Mouse (Mus musculus) liver, adult 2 months (tissue): ENCODE measurements around the gene Babam2. TPM values are rescaled to one million over a fixed set of nuclear protein-coding genes. Genes with fewer than 3 reads are reported as not detected.
A peak's percentile ranks its signal among the peaks of the same experiment; 100 is the strongest.

Experiments used
- DNase-seq: peaks from one replicate; pipeline ENCODE4 v3.0.0-alpha.2; 2011; ENCODE audit warnings: low read depth, low spot score; ENCODE audit errors: extremely low read depth
- H3K27ac ChIP-seq: fragments of 200-500 bp; replicated peaks from 2 replicates; pipeline ENCODE4 v1.5.1; 2012; ENCODE audit warnings: low read depth, mild to moderate bottlenecking, control low read depth, inconsistent platforms, low read length; ENCODE audit not compliant: insufficient read depth
- H3K27me3 ChIP-seq: fragments of 200-500 bp; 2 replicates; pipeline ENCODE4 v1.6.1; 2012; ENCODE audit warnings: mild to moderate bottlenecking, moderate library complexity, low read length, inconsistent platforms; ENCODE audit not compliant: control insufficient read depth, insufficient read depth
- H3K36me3 ChIP-seq: fragments of 200-500 bp; 2 replicates; pipeline ENCODE4 v1.6.1; 2012; ENCODE audit warnings: low read length, inconsistent platforms; ENCODE audit not compliant: control insufficient read depth, insufficient read depth
- H3K4me1 ChIP-seq: fragments of 200-500 bp; 2 replicates; pipeline ENCODE4 v1.6.1; 2011; ENCODE audit warnings: low read length; ENCODE audit not compliant: control insufficient read depth, insufficient read depth
- H3K4me3 ChIP-seq: fragments of 200-500 bp; 2 replicates; pipeline ENCODE4 v1.5.1; 2011; ENCODE audit warnings: low read depth, mild to moderate bottlenecking, control low read depth, low read length, moderate library complexity; ENCODE audit not compliant: insufficient read depth
- H3K79me2 ChIP-seq: fragments of 200-500 bp; 2 replicates; pipeline ENCODE4 v1.6.1; 2012; ENCODE audit warnings: inconsistent platforms, mild to moderate bottlenecking, low read length, moderate library complexity; ENCODE audit not compliant: control insufficient read depth, insufficient read depth
- H3K9ac ChIP-seq: fragments of 200-500 bp; 2 replicates; pipeline ENCODE4 v1.6.1; 2012; ENCODE audit warnings: low read depth, mild to moderate bottlenecking, control low read depth, inconsistent platforms, low read length
- CTCF ChIP-seq: fragments of 200-500 bp; IDR thresholded peaks from 2 replicates; pipeline ENCODE4 v1.5.1; 2011; ENCODE audit warnings: low read depth, low read length, control low read depth
- POLR2A ChIP-seq: fragments of 200-500 bp; IDR thresholded peaks from 2 replicates; pipeline ENCODE4 v1.6.1; 2011; ENCODE audit warnings: low read length, control low read depth; ENCODE audit not compliant: insufficient read depth; ENCODE audit errors: extremely low read depth
- WGBS: fragments of 180-500 bp; shearing (Covaris S2); methylation state at CpG from one replicate; pipeline ENCODE4 v1.1.7; 2018; 5-methylcytosine and 5-hydroxymethylcytosine counted together
- polyA plus RNA-seq: library from polyadenylated mRNA; depleted of rRNA; stranded (reverse); fragments of >200 nt; gene quantifications from 2 replicates; pipeline ENCODE4 v1.2.3, GENCODE M21; 2012
- total RNA-seq: library from RNA; depleted of rRNA; stranded (reverse); fragments of >200 nt; gene quantifications from 2 replicates; pipeline ENCODE4 v1.2.3, GENCODE M21; 2014

Gene Babam2
- total and polyA plus RNA-seq, 2 experiments, result 18.9 to 20.1 TPM

DNA sequence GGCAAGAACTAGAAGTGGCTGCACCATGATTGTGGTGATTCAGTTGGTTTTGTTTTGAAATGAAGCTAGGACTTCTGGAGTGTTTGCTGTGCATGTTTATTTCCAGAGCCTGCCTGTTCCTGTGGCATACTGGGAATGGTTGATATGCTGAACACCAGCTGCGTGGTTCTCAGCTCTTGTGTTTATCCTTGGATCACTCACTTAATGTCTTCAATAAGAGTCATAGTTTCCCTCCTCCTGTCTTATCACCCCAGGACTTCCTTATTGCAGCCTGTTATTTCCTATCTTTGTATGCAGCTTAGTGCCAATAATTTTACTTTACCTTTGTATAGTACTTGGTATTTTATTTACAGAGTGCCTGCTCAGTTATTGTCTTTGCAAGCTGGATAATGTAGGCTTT lies 223.4 kb downstream of the Babam2 start:
- Histone ChIP-seq H3K79me2 (no peaks in the 10 kb centered on the region), H3K9ac (no peak overlapping the region), H3K27ac (no peak overlapping the region), H3K27me3 (no peaks in the 10 kb centered on the region), H3K4me3 (no peak overlapping the region), H3K36me3 (no peaks in the 10 kb centered on the region; the same call in 1 of the 2 replicates), H3K4me1 (peaks cover 2% of the 10 kb centered on the region; the same call in 1 of the 2 replicates)
- WGBS, result 79% methylated on average over 1 of the region's 1 CpGs
- no peak for TF ChIP-seq POLR2A
- TF ChIP-seq CTCF, result no peak
- DNase-seq, result no peak

DNA sequence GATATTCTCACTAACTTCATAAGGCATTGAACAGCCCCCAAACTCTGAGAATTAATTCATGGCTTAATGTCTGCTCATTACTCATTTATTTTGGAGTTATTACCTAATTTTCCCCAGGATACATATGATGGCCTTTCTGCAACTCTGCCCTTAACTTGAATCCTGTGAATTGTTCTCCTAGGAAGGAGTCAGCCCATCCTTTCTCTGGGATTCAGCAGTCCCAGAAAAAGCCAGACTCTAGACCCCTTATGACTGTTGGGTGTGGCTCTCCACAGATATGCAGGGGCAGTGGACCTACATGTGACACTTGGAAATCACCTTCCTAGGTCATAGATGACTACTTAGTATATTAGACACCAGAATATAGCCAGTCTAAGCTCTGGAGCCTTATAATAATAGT lies 226.6 kb downstream of the Babam2 start:
- Histone ChIP-seq H3K36me3 (no peaks in the 10 kb centered on the region), H3K27me3 (no peaks in the 10 kb centered on the region), H3K27ac (no peak overlapping the region), H3K4me3 (no peak overlapping the region), H3K4me1 (peaks cover 2% of the 10 kb centered on the region; the same call in 1 of the 2 replicates), H3K9ac (no peak overlapping the region), H3K79me2 (no peaks in the 10 kb centered on the region)
- DNase-seq, result no peak
- no peak for TF ChIP-seq POLR2A
- no peak for TF ChIP-seq CTCF

DNA sequence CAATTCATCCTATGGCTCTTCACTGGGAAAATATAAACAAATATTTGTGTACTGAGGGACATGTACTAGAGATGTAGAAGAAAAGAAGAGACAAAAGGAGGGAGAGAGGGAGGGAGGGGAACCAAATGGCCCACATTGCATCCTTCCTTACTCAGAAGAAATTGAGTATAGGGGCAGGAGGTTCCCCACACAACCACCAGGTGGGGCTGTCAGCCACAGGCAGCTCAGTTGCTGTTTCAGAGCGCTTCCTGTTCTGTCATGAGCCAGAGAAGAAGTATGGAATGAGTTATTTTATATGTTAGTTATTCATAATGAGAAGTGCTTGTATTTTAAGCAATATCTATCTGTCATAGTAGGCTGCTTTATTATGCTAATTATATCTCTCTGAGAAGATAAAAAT lies 229.1 kb downstream of the Babam2 start:
- Histone ChIP-seq H3K4me3 (no peak overlapping the region), H3K79me2 (no peaks in the 10 kb centered on the region), H3K9ac (no peak overlapping the region), H3K4me1 (peaks cover 2% of the 10 kb centered on the region; the same call in 1 of the 2 replicates), H3K36me3 (no peaks in the 10 kb centered on the region), H3K27ac (no peak overlapping the region), H3K27me3 (no peaks in the 10 kb centered on the region)
- peak; percentile 15 for DNase-seq
- TF ChIP-seq CTCF, result peak; percentile 78
- TF ChIP-seq POLR2A, result no peak
- WGBS, result 96% methylated on average over 1 of the region's 1 CpGs

DNA sequence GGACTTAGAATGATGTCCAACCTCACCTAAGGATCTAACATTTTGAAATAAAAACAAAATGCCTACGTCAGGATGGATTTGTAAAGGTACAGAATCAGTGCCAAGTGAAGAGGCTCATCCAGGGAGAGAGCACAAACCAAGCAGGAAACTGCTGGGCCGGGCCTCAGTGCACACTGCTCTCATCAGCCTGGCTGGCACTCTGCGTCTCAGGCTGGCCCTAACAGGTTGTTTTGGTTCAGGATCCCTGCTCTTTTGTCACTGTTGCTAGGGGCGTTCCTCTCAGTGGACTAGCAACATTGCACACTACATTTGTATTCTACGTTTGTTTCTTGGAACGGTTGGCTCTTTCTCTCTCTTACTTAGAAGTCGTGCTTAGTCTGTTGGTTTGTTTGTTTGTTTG lies 231.5 kb downstream of the Babam2 start:
- Histone ChIP-seq H3K4me3 (no peak overlapping the region), H3K36me3 (no peaks in the 10 kb centered on the region), H3K27me3 (no peaks in the 10 kb centered on the region), H3K9ac (no peak overlapping the region), H3K4me1 (no peaks in the 10 kb centered on the region), H3K79me2 (no peaks in the 10 kb centered on the region), H3K27ac (no peak overlapping the region)
- TF ChIP-seq CTCF (no peak), POLR2A (no peak)
- no peak for DNase-seq
- WGBS, result 83% methylated on average over 7 of the region's 7 CpGs

DNA sequence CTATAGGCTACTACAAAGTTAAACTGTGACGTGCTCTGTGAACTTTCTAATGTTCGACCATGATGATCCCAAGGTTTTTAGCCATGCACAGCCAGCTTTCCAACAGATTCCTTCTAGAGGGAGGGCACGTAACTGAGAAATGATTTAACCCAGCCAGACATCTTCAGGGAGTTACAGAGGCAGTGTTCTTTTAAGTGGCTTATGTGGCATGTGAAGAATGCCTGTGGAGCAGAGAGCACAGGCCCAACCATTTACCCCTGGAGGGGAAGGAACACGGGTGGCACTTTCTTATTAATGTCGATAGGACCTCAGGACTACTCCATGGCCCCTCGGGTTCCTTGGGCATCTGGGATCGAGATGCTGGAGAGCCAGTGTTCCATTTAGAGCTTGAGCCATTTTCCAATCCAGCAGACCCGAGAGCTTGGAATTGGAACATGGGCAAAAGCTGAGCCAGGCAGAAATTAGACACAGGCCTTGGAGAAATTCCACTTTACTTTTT lies 233.7 kb downstream of the Babam2 start:
- TF ChIP-seq CTCF (no peak), POLR2A (no peak)
- H3K4me3 ChIP-seq, result no peak overlapping the region
- no peaks in the 10 kb centered on the region for H3K4me1 ChIP-seq
- H3K79me2 ChIP-seq, result no peaks in the 10 kb centered on the region
- H3K36me3 ChIP-seq, result no peaks in the 10 kb centered on the region
- H3K9ac ChIP-seq, result no peak overlapping the region
- H3K27me3 ChIP-seq, result no peaks in the 10 kb centered on the region
- 97% methylated on average over 8 of the region's 8 CpGs for WGBS
- H3K27ac ChIP-seq, result no peak overlapping the region
- no peak for DNase-seq

- H3K9ac ChIP-seq, result no peak overlapping the region
- H3K36me3 ChIP-seq, result no peaks in the 10 kb centered on the region
- no peak overlapping the region for H3K4me3 ChIP-seq
- H3K27ac ChIP-seq, result no peak overlapping the region
- no peaks in the 10 kb centered on the region for H3K27me3 ChIP-seq
- no peaks in the 10 kb centered on the region for H3K4me1 ChIP-seq
- DNase-seq, result no peak
- 100% methylated on average over 1 of the region's 1 CpGs for WGBS
- no peak for TF ChIP-seq POLR2A
- TF ChIP-seq CTCF, result no peak
- H3K79me2 ChIP-seq, result no peaks in the 10 kb centered on the region
Observed at GRCm38 (mm10) chr5:31931637-31932036, 234.2 kb downstream of the Babam2 start.
